In genomic region chr5:92117823-92118403, GRCm38 (mm10) we compare ENCODE assay signal across 9 mouse cellular contexts. TPM values are rescaled to one million over a fixed set of nuclear protein-coding genes. Genes with fewer than 3 reads are reported as not detected.
DNase-seq lines count a peak whose midpoint lies in the region; ATAC-seq and TF ChIP-seq lines count a peak whose summit lies in the region.
"Had no signal": no experiment of that assay in that cellular context is flagged by ENCODE, and none has a peak within 500 bp of the region (broad histone marks: within the 10 kb centered on the region; RNA-seq: fewer than 3 reads in every experiment).

No protein-coding gene starts in this region.

- ATAC-seq in hindbrain, embryonic 15.5 days (ENCODE audit: low FRiP score, low read depth) = peak; percentile 68; the same call in 1 of the 2 replicates

- H3K4me1 ChIP-seq in cerebellum, adult 2 months (ENCODE audit: control insufficient read depth, insufficient read depth, low read length) = no peaks in the 10 kb centered on the region
- H3K4me1 ChIP-seq in hindbrain, embryonic 15.5 days (replicated peaks) = peaks cover under 1% of the 10 kb centered on the region

- no peak overlapping the region for H3K9ac ChIP-seq in hindbrain, embryonic 15.5 days

- H3K9me3 ChIP-seq in hindbrain, embryonic 15.5 days = no peaks in the 10 kb centered on the region

- peak overlapping the region; percentile 7 for H3K4me3 ChIP-seq in cerebellum, adult 2 months (replicated peaks; ENCODE audit: insufficient read depth, low read depth, low read length)
- no peak overlapping the region for H3K4me3 ChIP-seq in hindbrain, embryonic 15.5 days
- H3K4me3 ChIP-seq: megakaryocyte, embryonic 14.5 days had no signal

- H3K27ac ChIP-seq in cerebellum, adult 2 months (ENCODE audit: insufficient read depth, low read length) = no peak overlapping the region
- H3K27ac ChIP-seq in hindbrain, embryonic 15.5 days (replicated peaks) = no peak overlapping the region

- no peak for TF ChIP-seq POLR2A in cerebellum, adult 2 months (IDR thresholded peaks at IDR 0.05; ENCODE audit: borderline replicate concordance, insufficient read depth, low read length)

- H3K27me3 ChIP-seq in cerebellum, adult 2 months (ENCODE audit: control insufficient read depth, insufficient read depth, low read length) = no peaks in the 10 kb centered on the region
- H3K27me3 ChIP-seq in hindbrain, embryonic 15.5 days = no peaks in the 10 kb centered on the region

- 35% methylated on average over 12 of the region's 12 CpGs for WGBS in cerebellum, adult 2 months
- whole genome bisulfite sequencing in hindbrain, embryonic 15.5 days = 55% methylated on average over 12 of the region's 12 CpGs

- DNase-seq in NIH3T3 (ENCODE audit: low read depth) = peak; percentile 82
- peak; percentile 65 to 79 for DNase-seq in cerebellum, adult 2 months
- DNase-seq in frontal cortex, postnatal 36 days (ENCODE audit: low spot score in 2 of 2) = peak; percentile 43 to 69
- peak; percentile 53 to 66 for DNase-seq in layer of hippocampus, postnatal 14 days (ENCODE audit: low spot score in 2 of 2)
- peak; percentile 60 to 77 for DNase-seq in lung, postnatal 4 days
- DNase-seq in right cerebral cortex, adult 2 months (ENCODE audit: low spot score in 2 of 2) = peak; percentile 56 to 62
- DNase-seq in yolk sac, embryonic 10.5 days (ENCODE audit: low spot score) = peak; percentile 61

- H3K36me3 ChIP-seq in hindbrain, embryonic 15.5 days = no peaks in the 10 kb centered on the region

- TF ChIP-seq CTCF in cerebellum, adult 2 months (IDR thresholded peaks at IDR 0.05; ENCODE audit: borderline replicate concordance, insufficient read depth, low read depth, low read length) = peak; percentile 90

- H3K4me2 ChIP-seq in hindbrain, embryonic 15.5 days = no peak overlapping the region

RNA-seq across cellular contexts. Expression of gene Uso1, which starts 19.8 kb away (rescaled TPM):
- polyA plus RNA-seq in cerebellum, adult 2 months (2012; rRNA removed) = 55.2 and 59.3 TPM in 2 replicates
- polyA plus RNA-seq in hindbrain, embryonic 15.5 days (2015; fragmentation: Nextera tagmentation; extraction: Ambion mirVana) = 38.7 and 44.6 TPM in 2 replicates
- total RNA-seq in layer of hippocampus, postnatal 14 days (2021) = 10 to 100 TPM; 70.9 to 71.9 TPM

RNA-seq across cellular contexts. Expression of gene G3bp2, which starts 34.4 kb away (rescaled TPM):
- 123 and 125 TPM in 2 replicates for polyA plus RNA-seq in cerebellum, adult 2 months (2012; rRNA removed)
- polyA plus RNA-seq in hindbrain, embryonic 15.5 days (2015; fragmentation: Nextera tagmentation; extraction: Ambion mirVana) = 325 and 337 TPM in 2 replicates
- 100 to 1,000 TPM; 178 to 188 TPM for total RNA-seq in layer of hippocampus, postnatal 14 days (2021)
